12 mouse cellular contexts compared by ENCODE assay signal in the genomic region with DNA sequence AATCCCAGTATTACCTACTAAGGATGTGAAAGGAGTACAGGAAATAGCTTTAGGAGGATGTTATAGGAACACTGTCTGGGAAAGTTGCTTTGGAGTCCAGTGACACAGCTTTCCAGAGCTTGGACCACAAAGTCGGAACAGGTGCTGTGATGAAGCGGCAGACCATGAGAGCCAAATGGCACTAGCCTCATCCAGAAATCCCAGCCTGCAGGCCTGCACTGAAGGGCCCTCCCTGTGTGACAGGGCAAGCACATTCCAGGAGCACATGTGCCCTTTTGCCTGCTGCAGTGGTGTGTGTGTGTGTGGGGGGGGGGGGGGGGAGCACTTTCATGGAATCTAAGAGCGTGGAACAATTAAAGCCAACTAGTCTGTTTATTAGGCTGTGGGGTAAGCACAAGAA. TPM values are rescaled to one million over a fixed set of nuclear protein-coding genes. Genes with fewer than 3 reads are reported as not detected.
DNase-seq lines count a peak whose midpoint lies in the region; ATAC-seq and TF ChIP-seq lines count a peak whose summit lies in the region.
"Had no signal": no experiment of that assay in that cellular context is flagged by ENCODE, and none has a peak within 500 bp of the region (broad histone marks: within the 10 kb centered on the region; RNA-seq: fewer than 3 reads in every experiment).

No protein-coding gene starts in this region.

- no peak overlapping the region for H3K9ac ChIP-seq in kidney, postnatal 0 days (ENCODE audit: low read depth, low read length)
- no peak overlapping the region for H3K9ac ChIP-seq in forebrain, postnatal 0 days
- H3K9ac ChIP-seq: neural tube, embryonic 12.5 days had no signal

- no peaks in the 10 kb centered on the region for H3K27me3 ChIP-seq in kidney, postnatal 0 days (ENCODE audit: insufficient read depth, low read length)
- H3K27me3 ChIP-seq in cerebellum, adult 2 months (ENCODE audit: control insufficient read depth, insufficient read depth, low read length): no peaks in the 10 kb centered on the region
- no peaks in the 10 kb centered on the region for H3K27me3 ChIP-seq in forebrain, postnatal 0 days (ENCODE audit: insufficient read depth, low read length)
- H3K27me3 ChIP-seq: neural tube, embryonic 12.5 days had no signal

- 61% methylated on average over 3 of the region's 3 CpGs for WGBS in kidney, postnatal 0 days
- 28% methylated on average over 3 of the region's 3 CpGs for WGBS in cerebellum, adult 2 months
- WGBS in forebrain, postnatal 0 days: 62% methylated on average over 3 of the region's 3 CpGs

- ATAC-seq in kidney, postnatal 0 days (replicated peaks; ENCODE audit: low FRiP score, low read depth): peak; percentile 52; the same call in 1 of the 2 replicates
- ATAC-seq in cerebellum, adult (ENCODE audit: insufficient number of reproducible peaks, low FRiP score, low TSS enrichment): peak; percentile 53; the same call in 1 of the 2 replicates
- ATAC-seq in forebrain, postnatal 0 days: peak; percentile 50; the same call in 1 of the 2 replicates
- no peak for ATAC-seq in megakaryocyte, adult 5-6 weeks (ENCODE audit: poor library complexity, severe bottlenecking)
- ATAC-seq: activated CD4-positive, CD25-positive, alpha-beta regulatory T cell, adult 4 months had no signal

- TF ChIP-seq POLR2A in cerebellum, adult 2 months (IDR thresholded peaks at IDR 0.05; ENCODE audit: borderline replicate concordance, insufficient read depth, low read length): no peak

- H3K36me3 ChIP-seq in kidney, postnatal 0 days (ENCODE audit: insufficient read depth, low read length): no peaks in the 10 kb centered on the region
- no peaks in the 10 kb centered on the region for H3K36me3 ChIP-seq in forebrain, postnatal 0 days (ENCODE audit: insufficient read depth)
- H3K36me3 ChIP-seq: neural tube, embryonic 12.5 days had no signal

- no peak for DNase-seq in kidney, postnatal 0 days (ENCODE audit: low spot score)
- DNase-seq in kidney, adult 8-10 months: no peak
- DNase-seq in cerebellum, adult 2 months: peak; percentile 26 to 61
- no peak for DNase-seq in forebrain, postnatal 0 days
- no peak for DNase-seq in ovary, postnatal 10 days (ENCODE audit: low spot score)
- DNase-seq: heart, adult 2 months; right cerebral cortex, postnatal 4 days had no signal

- no peak overlapping the region for H3K4me2 ChIP-seq in kidney, postnatal 0 days (ENCODE audit: low read length)
- H3K4me2 ChIP-seq in forebrain, postnatal 0 days (ENCODE audit: low read depth): no peak overlapping the region
- H3K4me2 ChIP-seq: neural tube, embryonic 12.5 days had no signal

- no peak for TF ChIP-seq CTCF in kidney, postnatal 0 days (IDR thresholded peaks at IDR 0.05; ENCODE audit: low read depth)
- TF ChIP-seq CTCF in cerebellum, adult 2 months (IDR thresholded peaks at IDR 0.05; ENCODE audit: borderline replicate concordance, insufficient read depth, low read depth, low read length): no peak
- TF ChIP-seq CTCF in forebrain, postnatal 0 days (IDR thresholded peaks at IDR 0.05; ENCODE audit: low read depth): no peak

- no peaks in the 10 kb centered on the region for H3K4me1 ChIP-seq in kidney, postnatal 0 days (replicated peaks; ENCODE audit: insufficient read depth, low read length)
- no peaks in the 10 kb centered on the region; the same call in 1 of the 2 replicates for H3K4me1 ChIP-seq in cerebellum, adult 2 months (ENCODE audit: control insufficient read depth, insufficient read depth, low read length)
- H3K4me1 ChIP-seq in forebrain, postnatal 0 days (ENCODE audit: insufficient read depth): no peaks in the 10 kb centered on the region
- H3K4me1 ChIP-seq: neural tube, embryonic 12.5 days had no signal

- no peak overlapping the region for H3K27ac ChIP-seq in kidney, postnatal 0 days
- no peak overlapping the region for H3K27ac ChIP-seq in cerebellum, adult 2 months (ENCODE audit: insufficient read depth, low read length)
- H3K27ac ChIP-seq in forebrain, postnatal 0 days (ENCODE audit: low read depth, low read length): no peak overlapping the region
- H3K27ac ChIP-seq: heart, adult 2 months; macrophage; neural tube, embryonic 12.5 days had no signal

- H3K9me3 ChIP-seq in kidney, postnatal 0 days (replicated peaks; ENCODE audit: low read length): no peaks in the 10 kb centered on the region
- no peaks in the 10 kb centered on the region for H3K9me3 ChIP-seq in forebrain, postnatal 0 days (ENCODE audit: low read length)
- H3K9me3 ChIP-seq: neural tube, embryonic 12.5 days had no signal

- no peak overlapping the region for H3K4me3 ChIP-seq in kidney, postnatal 0 days (replicated peaks; ENCODE audit: low read depth, low read length)
- no peak overlapping the region for H3K4me3 ChIP-seq in cerebellum, adult 2 months (replicated peaks; ENCODE audit: insufficient read depth, low read depth, low read length)
- no peak overlapping the region for H3K4me3 ChIP-seq in forebrain, postnatal 0 days (ENCODE audit: low read depth, low read length)
- H3K4me3 ChIP-seq: heart, adult 2 months; neural tube, embryonic 12.5 days had no signal

RNA-seq across cellular contexts. Expression of a gene that starts 47.8 kb away (rescaled TPM):
- polyA plus RNA-seq in kidney, postnatal 0 days (2015; fragmentation: Nextera tagmentation; extraction: Ambion mirVana): 8.8 and 9.2 TPM in 2 replicates
- 40.4 and 48.5 TPM in 2 replicates for polyA plus RNA-seq in cerebellum, adult 2 months (2012; rRNA removed)
- 40.4 and 54.0 TPM in 2 replicates for total RNA-seq in forebrain, postnatal 0 days (2014; rRNA removed)
- 22.7 and 34.8 TPM in 2 replicates for polyA plus RNA-seq in forebrain, postnatal 0 days (2015; fragmentation: Nextera tagmentation; extraction: Ambion mirVana)
- total RNA-seq in megakaryocyte, adult 5-6 weeks (2015): 4.7 and 11.1 TPM in 2 replicates
- 2.5 and 3.5 TPM in 2 replicates for total RNA-seq in megakaryocyte, adult 5-6 weeks (2017)

Comparison
In these comparisons a context has a peak if more than half of its experiments do, and no peak if none do; other contexts are left out.
1. DNase-seq: peak in cerebellum, adult 2 months (2 of 2); none in kidney, postnatal 0 days (single experiment), kidney, adult 8-10 months (0 of 2), forebrain, postnatal 0 days (single experiment) and ovary, postnatal 10 days (single experiment).